Mouse (Mus musculus) monocyte, adult 5-6 weeks (primary cell): ENCODE results near the gene Rab31. TPM values are rescaled to one million over a fixed set of nuclear protein-coding genes. Genes with fewer than 3 reads are reported as not detected.
A peak's percentile ranks its signal among the peaks of the same experiment; 100 is the strongest.

ENCODE experiments used
- ATAC-seq: fragments of 153-309, 156-312 bp; replicated peaks from 2 replicates; pipeline ENCODE4 v1.8.0; 2017; ENCODE audit warnings: mild to moderate bottlenecking; ENCODE audit not compliant: low TSS enrichment, insufficient number of reproducible peaks, severe bottlenecking, poor library complexity, low FRiP score
- total RNA-seq: library from RNA; stranded (forward); fragments of 200-1000, 200-491, 200-594 nt; gene quantifications from 3 replicates; pipeline ENCODE4 v1.2.3, GENCODE M21; 2017

Rab31 gene
- total RNA-seq, 1 experiment from 2014 or later: 75.8 TPM

- ATAC-seq: no peak
Observed at GRCm38 (mm10) chr17:65743664-65744330, 28.8 kb downstream of the Rab31 start.

DNA sequence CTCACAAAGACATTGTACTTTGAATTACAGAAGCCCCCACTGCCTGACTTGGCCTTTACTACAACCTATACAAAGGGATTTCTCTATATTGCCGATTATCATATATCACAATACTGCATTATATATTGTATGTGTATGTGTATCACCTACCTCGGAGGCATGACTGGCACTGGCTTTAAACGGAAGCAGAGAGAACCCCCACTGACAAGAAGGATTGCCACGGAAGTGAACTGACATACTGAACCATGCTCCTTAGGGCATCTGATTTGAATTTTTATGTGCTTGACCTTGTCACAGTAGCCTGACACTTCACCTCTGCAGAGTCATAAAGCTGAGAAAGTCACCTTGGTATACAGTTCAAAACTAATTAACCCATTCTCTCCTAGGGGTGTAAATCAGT, 29.6 kb downstream of the Rab31 start:
- ATAC-seq: no peak

DNA sequence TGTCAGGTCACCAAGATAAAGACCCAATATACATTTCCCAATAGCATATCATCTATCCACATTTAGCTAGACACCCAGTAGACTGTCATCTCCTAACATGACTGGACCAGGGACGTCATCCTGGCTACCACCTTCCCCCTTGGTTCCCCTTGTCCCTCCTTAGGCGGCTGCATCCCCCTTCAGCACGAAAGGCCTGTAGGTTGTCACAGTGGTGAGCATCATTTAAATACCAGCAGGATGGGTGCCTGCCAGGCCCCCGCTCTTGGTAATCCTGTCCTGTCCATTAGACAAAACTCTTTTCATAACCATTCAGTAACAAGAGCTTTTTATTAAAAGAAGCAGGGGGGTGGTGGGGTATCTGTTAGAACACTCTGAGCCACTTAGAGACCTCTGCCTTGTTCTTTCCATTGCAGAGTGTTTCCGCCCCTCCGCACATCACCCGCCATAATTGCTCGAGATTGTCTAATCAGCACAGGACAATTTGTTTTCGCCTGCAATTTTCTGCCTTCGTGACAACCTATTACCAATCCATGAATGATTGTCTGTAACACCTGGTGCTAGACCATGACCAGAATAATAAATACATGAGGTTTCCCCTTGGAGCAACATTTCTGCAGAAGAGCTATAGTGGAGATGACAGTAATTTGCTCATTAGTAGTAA, 30.2 kb downstream of the Rab31 start:
- no peak for ATAC-seq

- no peak for ATAC-seq
Observed at GRCm38 (mm10) chr17:65741565-65741964, 31.0 kb downstream of the Rab31 start.

- no peak for ATAC-seq
Observed at GRCm38 (mm10) chr17:65739874-65740725, 32.5 kb downstream of the Rab31 start.

DNA sequence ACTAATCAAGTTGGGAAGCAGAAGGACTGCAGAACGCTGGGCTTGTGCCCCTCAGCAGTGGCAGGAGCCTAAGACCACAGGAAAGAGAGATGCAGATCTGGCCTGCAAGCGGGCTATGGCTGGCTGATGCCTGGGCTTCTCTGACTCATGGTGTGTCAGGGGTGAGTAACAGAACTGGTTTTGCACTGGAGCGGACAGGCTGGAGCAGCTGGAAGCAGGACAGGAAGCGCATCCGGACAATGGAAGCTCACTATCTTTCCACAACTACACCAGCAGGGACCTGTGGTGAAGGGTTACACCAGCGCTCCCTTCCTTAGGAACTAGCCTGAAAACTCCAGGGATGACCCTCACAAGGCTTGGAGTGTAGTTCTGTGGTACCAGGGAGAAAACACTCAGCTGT, 34.9 kb downstream of the Rab31 start:
- no peak for ATAC-seq

DNA sequence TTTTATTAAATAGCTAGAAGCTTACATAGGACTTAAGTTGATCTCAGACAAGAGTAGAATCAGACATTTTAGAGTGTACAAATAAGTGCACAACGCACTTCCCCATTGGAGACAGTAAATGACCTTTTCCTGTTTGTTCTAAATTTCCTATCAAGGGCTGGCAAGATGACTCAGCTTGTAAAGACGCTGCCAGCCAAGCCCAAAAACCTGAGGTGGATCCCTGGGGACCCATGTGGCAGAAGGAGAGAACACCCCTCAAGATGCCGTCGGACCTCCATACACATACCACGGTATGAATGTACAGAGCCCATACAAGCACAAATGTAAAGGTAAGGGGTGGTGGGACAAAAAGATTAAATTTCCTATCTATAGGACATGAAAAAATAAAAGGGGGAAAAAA, 35.4 kb downstream of the Rab31 start:
- ATAC-seq: 0 out of 2 replicates have a peak, but pooled peaks have one; percentile 40

GRCm38 (mm10) chr17:65735088-65735487, 37.5 kb downstream of the Rab31 start:
- ATAC-seq: 0 out of 2 replicates have a peak, but pooled peaks have one; percentile 18

- ATAC-seq: no peak
Observed at GRCm38 (mm10) chr17:65732666-65733065, 39.9 kb downstream of the Rab31 start.

- no peak for ATAC-seq
Observed at GRCm38 (mm10) chr17:65731710-65732109, 40.8 kb downstream of the Rab31 start.

GRCm38 (mm10) chr17:65729945-65730741, 42.4 kb downstream of the Rab31 start:
- peak; percentile 69 for ATAC-seq

DNA sequence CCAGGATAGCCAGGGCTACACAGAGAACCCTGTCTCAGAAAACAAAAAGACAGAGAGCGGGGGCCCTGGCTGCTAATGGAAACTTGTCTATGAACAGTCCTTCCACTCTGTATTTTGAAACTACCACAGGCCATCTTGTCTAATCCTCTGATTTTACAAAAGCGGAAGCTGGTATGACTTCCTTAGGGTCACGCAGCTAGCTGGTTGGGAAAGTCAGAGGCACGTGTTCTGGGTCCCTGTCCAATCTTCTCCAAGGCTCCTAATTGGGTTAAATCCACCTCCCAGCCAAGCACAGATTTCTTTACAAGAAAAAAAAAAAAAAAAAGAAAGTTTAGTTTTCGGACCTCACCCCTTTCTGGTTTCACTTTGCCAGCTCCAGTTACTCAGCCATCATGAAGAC, 45.8 kb downstream of the Rab31 start:
- peak; percentile 70 for ATAC-seq

GRCm38 (mm10) chr17:65726274-65726673, 46.3 kb downstream of the Rab31 start:
- ATAC-seq: no peak

- ATAC-seq: no peak
Observed at GRCm38 (mm10) chr17:65725814-65726213, 46.7 kb downstream of the Rab31 start.

GRCm38 (mm10) chr17:65725381-65725780, 47.2 kb downstream of the Rab31 start:
- ATAC-seq: no peak

GRCm38 (mm10) chr17:65724254-65724653, 48.3 kb downstream of the Rab31 start:
- ATAC-seq: peak; percentile 92

- ATAC-seq: no peak
Observed at GRCm38 (mm10) chr17:65723633-65724032, 48.9 kb downstream of the Rab31 start.

DNA sequence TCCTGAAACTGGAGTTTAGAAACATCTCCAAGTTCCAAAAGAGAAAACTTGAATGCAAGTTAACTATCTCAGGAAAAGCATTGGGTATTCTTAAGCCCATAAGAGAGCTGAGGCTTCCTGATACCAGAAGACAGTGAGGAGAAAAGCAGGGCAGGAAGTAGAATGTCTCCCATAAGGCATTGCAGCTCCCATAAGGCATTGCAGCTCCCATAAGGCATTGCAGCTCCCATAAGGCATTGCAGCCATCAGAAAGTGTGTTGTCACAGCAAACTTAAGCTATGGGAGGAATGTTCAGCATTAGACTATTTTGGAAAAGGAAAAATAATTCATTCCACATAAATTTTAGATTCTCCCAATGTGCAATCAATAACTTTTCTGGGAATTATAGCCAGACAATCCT, 51.2 kb downstream of the Rab31 start:
- no peak for ATAC-seq

DNA sequence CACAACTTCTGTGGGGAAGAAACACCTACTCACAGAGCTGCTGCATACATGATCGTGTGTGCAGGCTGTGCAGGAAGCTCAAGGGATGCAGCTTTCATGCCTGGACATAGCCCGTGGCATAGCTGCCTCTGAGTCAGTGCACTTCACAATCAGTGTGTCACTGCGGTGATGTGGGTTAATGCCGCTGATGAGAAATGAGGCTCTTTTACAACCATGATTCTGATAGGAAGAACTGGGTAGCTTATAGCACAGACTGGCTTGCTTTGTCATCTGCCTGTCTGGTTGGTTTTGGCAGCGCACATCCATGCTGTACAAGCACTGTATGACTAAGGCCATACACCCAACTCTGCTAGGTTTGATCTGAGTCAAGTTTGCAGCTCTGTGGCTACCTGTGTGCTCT, 52.7 kb downstream of the Rab31 start:
- no peak for ATAC-seq
